Mouse (Mus musculus): Measurements from ENCODE around the gene Hmox2.
A peak's percentile ranks its signal among the peaks of the same experiment; 100 is the strongest.
"Not testable (repeated sequence)": the region's sequence is repeated elsewhere in the genome, so short reads cannot be mapped to it uniquely, and the experiment has no call there.

Hmox2 gene

GRCm38 (mm10) chr16:4726528-4727128, 467 bp downstream of the Hmox2 start:
- no peak for DNase-seq

- DNase-seq = no peak
Measured at GRCm38 (mm10) chr16:4727526-4727925, 1.4 kb downstream of the Hmox2 start.

- peak; percentile 25 for DNase-seq
Measured at GRCm38 (mm10) chr16:4727963-4728362, 1.8 kb downstream of the Hmox2 start.

- no peak for DNase-seq
Measured at GRCm38 (mm10) chr16:4730776-4731358, 4.7 kb downstream of the Hmox2 start.

- no peak for DNase-seq
Measured at GRCm38 (mm10) chr16:4736262-4736661, 10.1 kb downstream of the Hmox2 start.

GRCm38 (mm10) chr16:4739994-4740393, 13.8 kb downstream of the Hmox2 start:
- no peak for DNase-seq

GRCm38 (mm10) chr16:4742186-4742585, 16.0 kb downstream of the Hmox2 start:
- no peak for DNase-seq

- no peak for DNase-seq
Measured at GRCm38 (mm10) chr16:4752155-4752554, 26.0 kb downstream of the Hmox2 start.

- DNase-seq = no peak
Measured at GRCm38 (mm10) chr16:4754045-4754444, 27.9 kb downstream of the Hmox2 start.

- DNase-seq = not testable (repeated sequence)
Measured at GRCm38 (mm10) chr16:4756660-4757335, 30.6 kb downstream of the Hmox2 start.

- no peak for DNase-seq
Measured at GRCm38 (mm10) chr16:4762437-4762836, 36.3 kb downstream of the Hmox2 start.

- peak; percentile 58 for DNase-seq
Measured at GRCm38 (mm10) chr16:4763276-4763675, 37.1 kb downstream of the Hmox2 start.

- no peak for DNase-seq
Measured at GRCm38 (mm10) chr16:4765852-4766251, 39.7 kb downstream of the Hmox2 start.

GRCm38 (mm10) chr16:4767012-4767790, 41.0 kb downstream of the Hmox2 start:
- no peak for DNase-seq

- DNase-seq = no peak
Measured at GRCm38 (mm10) chr16:4768719-4769118, 42.6 kb downstream of the Hmox2 start.

- DNase-seq = peak; percentile 36
Measured at GRCm38 (mm10) chr16:4773289-4773970, 47.3 kb downstream of the Hmox2 start.

- DNase-seq = peak; percentile 42
Measured at GRCm38 (mm10) chr16:4777171-4777904, 51.2 kb downstream of the Hmox2 start.

GRCm38 (mm10) chr16:4777905-4778609, 51.9 kb downstream of the Hmox2 start:
- peak; percentile 41 for DNase-seq

- DNase-seq = no peak
Measured at GRCm38 (mm10) chr16:4778940-4779339, 52.8 kb downstream of the Hmox2 start.

- peak; percentile 68 for DNase-seq
Measured at GRCm38 (mm10) chr16:4781524-4782196, 55.5 kb downstream of the Hmox2 start.

GRCm38 (mm10) chr16:4782515-4782914, 56.4 kb downstream of the Hmox2 start:
- DNase-seq = no peak
